Mouse (Mus musculus) kidney, adult 9 months (tissue): ENCODE measurements around the gene Tor4a.
A peak's percentile ranks its signal among the peaks of the same experiment; 100 is the strongest.

ENCODE experiments used
- DNase-seq: peaks from one replicate; pipeline ENCODE4 v3.0.0; 2022

The Tor4a gene

DNA sequence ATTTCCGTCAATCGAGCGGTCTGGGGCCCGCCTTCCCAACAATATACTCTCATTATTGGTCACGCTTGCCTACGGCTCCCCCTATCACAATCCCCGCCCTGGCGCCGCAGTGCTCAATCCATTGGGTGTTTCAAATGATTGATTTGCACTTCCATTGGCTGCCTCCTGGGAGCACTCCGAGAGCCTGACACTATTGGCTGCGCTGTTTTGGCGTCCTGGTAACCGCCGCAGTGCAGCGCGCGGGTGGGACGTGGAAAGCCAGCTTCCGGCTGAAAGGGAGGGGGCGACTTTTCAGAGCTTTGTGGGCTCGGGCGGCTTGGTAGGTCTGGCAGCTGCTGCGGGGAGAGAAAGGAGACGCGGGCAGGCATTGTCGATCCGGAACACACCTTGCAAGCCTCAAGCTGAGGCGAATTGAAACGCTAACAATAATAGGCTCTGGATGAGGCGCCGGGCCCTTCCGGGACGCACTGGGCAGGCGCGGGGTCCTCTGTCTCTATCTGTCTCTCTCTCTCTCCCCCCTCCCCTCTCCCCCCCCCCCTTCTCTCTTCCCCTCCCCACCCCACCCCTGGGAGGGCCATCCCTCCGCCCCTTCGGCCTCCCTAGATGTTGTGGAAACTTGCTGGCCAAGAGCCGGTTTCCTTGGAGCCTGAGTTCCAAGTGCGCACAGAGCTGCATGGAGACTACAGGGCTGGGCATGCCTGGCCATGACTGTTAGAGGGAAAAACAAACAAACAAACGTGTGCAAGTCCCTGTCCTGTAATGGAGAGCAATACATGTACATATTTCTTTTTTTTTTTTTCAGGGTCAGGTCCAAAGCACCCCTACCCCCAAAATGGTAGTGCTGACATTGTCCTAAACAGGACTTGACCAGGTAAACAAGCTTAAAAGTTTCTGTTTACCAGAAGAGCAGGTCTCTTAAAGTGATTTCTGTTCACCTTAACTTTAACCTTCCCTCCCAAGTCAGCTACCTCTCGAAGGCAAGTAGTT lies 28.4 kb upstream of the Tor4a start:
- peak; percentile 100 for DNase-seq

GRCm38 (mm10) chr2:25224492-25224765 lies 27.7 kb upstream of the Tor4a start, which contains the start of gene Tubb4b:
Gene Tubb4b (minus strand): TSS chr2:25224702.
- no peak for DNase-seq

GRCm38 (mm10) chr2:25223681-25224491 lies 27.2 kb upstream of the Tor4a start:
- peak; percentile 91 for DNase-seq

- peak; percentile 12 for DNase-seq
Observed at GRCm38 (mm10) chr2:25221331-25221772, 24.7 kb upstream of the Tor4a start.

GRCm38 (mm10) chr2:25218445-25218844 lies 21.8 kb upstream of the Tor4a start, which contains the start of gene Fam166a:
Gene Fam166a (plus strand): TSS chr2:25218745.
- peak; percentile 4 for DNase-seq

DNA sequence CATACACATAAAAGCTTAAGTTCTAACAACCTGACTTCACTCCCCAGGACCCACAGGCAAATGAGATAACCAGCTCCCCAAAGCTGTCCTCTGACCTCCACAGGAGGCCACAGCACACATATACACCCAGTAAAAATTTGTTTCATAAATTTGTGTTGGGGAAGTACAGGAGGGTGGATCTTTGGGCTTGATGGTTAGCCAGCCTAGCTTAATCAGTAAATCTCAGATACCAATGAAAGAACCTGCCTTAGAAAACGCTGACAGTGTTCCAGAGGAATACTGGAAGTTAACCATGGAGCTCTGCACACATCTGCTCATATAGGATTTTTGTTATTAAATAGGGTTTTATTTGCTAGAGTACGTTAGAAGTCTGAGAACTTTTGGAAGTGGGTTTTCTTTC lies 21.0 kb upstream of the Tor4a start:
- peak; percentile 62 for DNase-seq

DNA sequence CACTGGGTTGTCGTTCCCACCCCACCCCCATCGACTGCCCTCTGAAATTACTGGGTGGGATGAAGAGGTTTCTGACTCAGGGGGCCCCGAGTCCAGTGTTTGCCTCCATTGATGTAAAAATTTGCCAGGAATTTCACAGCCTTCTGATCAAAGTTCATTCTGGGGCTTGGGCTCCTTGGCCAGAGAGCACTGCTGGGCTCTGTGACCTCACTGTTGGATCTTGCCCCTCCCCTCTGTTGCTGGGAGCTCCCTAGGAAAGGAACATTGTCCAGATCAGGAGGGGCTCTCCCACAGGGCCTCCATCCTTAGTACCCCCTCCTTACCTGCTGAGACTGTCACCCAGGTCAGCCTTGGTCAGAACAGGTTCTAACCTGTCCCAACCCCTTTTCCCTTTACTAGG lies 17.8 kb upstream of the Tor4a start, which contains the start of gene Stpg3:
TSS of gene Stpg3 (minus strand) at position 194 of the 400 bp plus-strand sequence.
- DNase-seq: peak; percentile 84

DNA sequence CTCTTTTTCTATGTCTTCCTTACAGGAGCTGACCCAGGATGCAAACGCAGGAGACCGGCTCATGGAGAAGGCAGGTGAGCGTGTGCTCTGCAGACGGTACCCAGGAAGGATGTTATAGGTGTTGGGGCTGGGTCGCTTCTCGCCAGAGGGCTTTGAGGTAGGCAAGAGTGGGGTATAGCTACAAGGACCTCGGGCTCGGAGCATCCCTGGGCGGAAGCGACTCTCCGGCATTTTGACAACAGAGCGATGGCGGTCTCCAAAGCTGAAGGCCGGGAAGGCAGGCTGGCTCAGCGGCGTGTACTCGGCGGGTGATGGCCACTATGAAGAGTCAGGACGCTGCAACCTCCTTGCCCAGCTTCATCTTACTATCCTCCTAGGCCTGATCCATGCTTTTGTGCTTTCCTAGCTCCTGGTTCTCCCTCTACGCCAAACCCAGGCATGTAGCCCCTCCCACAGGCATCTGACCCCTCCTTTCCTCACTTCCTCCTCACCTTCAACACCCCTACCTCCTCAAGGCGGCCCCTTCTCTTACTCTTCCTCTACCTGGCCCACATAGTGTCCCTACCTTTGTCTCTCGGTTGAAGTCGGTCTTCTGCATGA lies 16.7 kb upstream of the Tor4a start:
- DNase-seq: no peak

- peak; percentile 91 for DNase-seq
Observed at GRCm38 (mm10) chr2:25211121-25211670, 14.5 kb upstream of the Tor4a start, which contains the start of gene Nelfb. Gene Nelfb (minus strand): TSS chr2:25211489.

DNA sequence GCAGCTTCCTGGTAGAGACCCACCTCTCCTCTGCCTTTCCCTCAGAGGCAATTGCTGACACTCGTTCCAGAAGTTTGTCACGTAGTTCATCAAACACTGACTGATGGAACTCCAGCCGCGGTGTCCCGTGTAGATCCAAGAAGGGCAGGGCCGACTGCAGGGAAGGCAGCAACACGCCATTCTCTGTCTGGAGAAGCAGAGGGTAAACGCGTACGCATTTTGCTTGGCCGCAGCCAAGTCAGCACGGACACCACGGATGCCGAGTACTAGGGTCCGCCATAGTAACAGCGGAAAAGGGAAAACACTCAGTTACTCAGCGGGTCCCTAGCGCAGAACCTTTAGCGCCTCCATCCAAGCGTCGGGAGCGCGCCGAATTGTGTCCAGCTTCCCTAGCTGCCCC lies 14.0 kb upstream of the Tor4a start:
- no peak for DNase-seq

DNA sequence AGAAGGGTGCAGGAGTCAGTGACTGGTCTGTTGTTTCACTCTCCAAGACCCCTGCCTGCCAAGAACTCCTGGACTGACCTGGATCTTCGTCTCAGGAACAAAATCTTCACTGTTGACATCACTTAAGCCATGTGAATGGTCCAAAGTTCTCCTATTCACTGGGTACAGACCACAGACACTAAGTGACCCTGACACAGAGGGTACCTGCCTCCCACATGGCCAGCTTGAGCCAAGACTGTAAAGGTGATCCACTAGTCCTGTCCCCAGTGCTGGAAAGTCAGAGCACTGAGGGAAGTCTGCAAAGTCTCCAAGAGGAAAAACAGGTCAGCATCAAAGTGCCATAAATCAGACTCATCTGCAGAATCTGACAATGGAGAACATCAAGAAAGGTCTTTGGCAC lies 10.9 kb upstream of the Tor4a start:
- peak; percentile 60 for DNase-seq

- DNase-seq: no peak
Observed at GRCm38 (mm10) chr2:25203631-25204214, 7.0 kb upstream of the Tor4a start.

GRCm38 (mm10) chr2:25200631-25201030 lies 3.9 kb upstream of the Tor4a start:
- no peak for DNase-seq

GRCm38 (mm10) chr2:25197946-25198345 lies 1.3 kb upstream of the Tor4a start:
- no peak for DNase-seq

DNA sequence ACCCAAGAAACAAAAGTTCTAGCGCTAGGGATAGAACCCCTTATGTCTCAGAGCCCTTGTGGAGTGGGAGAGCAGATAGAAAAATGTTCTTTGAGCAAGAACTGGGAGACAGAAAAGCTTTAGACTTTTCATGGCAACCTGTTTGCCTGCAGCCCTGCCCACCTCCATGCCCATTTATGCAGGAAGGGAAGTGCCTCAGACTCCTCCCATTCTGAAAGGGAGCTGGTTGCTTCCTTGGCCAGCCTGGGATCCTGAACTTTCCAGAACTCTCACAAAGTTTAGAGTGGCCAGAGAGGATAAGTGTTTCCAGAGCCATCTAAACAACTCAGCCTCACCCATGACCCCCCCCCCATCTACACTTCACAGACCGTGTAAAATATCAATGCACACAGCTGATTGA lies 505 bp upstream of the Tor4a start:
- DNase-seq: no peak

- DNase-seq: peak; percentile 86
Observed at GRCm38 (mm10) chr2:25195211-25196156, 1.2 kb downstream of the Tor4a start.

GRCm38 (mm10) chr2:25194486-25195171 lies 2.1 kb downstream of the Tor4a start:
- no peak for DNase-seq

DNA sequence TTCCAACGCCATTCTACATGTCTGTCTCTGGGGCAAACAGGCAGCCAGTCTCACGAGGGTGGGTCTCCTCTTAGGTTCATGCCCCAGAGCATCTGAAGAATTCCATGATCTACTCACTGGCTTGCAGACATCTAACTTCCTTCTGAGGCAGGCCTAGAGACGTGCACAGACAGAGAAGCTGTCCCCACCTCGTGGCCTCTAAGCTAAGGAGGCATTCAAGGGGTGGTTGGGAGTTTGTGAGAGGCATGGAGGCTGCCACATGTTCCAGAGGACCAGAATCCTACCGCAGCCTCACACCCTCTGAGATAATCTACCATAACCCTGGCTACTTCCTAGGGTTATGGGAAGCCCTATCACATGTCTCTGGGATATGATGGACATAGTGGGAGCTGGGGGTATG lies 2.7 kb downstream of the Tor4a start:
- no peak for DNase-seq

- peak; percentile 93 for DNase-seq
Observed at GRCm38 (mm10) chr2:25193330-25193770, 3.3 kb downstream of the Tor4a start.

DNA sequence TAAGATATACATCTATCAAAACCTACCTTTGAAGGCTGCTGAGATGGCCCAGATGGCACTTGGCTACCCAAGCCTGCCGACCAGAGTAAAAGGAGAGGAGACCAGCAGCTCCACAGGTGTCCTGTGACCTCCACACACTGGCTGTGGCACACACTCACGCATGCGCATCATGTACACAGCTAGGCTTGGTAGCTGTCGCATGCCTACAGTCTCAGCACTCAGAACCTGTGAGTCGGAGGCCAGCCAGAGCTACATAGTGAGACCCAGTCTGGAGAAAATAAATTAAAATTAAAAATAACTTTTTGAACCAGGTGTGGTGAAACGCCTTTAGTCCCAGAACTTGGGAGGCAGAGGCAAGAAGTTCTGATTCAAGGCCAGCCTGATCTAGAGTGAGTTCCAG lies 8.8 kb downstream of the Tor4a start:
- no peak for DNase-seq

- no peak for DNase-seq
Observed at GRCm38 (mm10) chr2:25186575-25186930, 10.1 kb downstream of the Tor4a start.
